Mouse (Mus musculus): ENCODE measurements at regions not wholly inside any gene's neighbourhood (a gene's known extent, or its start where the extent isn't known, plus 50 kb on each side); places are given as distances from the start of the nearest gene placed in this dataset.

GRCm38 (mm10) chr13:71874986-71875385, 88.5 kb downstream of the Irx1 start:
- no peak for DNase-seq

GRCm38 (mm10) chr13:71868763-71869162, 94.8 kb downstream of the Irx1 start:
- no peak for DNase-seq

- no peak for DNase-seq
Measured at GRCm38 (mm10) chr13:71853426-71854025, 110.0 kb downstream of the Irx1 start.

- DNase-seq: no peak
Measured at GRCm38 (mm10) chr13:71804032-71804958, 159.2 kb downstream of the Irx1 start.

GRCm38 (mm10) chr13:71798288-71798687, 165.2 kb downstream of the Irx1 start:
- no peak for DNase-seq

- DNase-seq: no peak
Measured at GRCm38 (mm10) chr13:71784740-71785139, 178.8 kb downstream of the Irx1 start.

- no peak for DNase-seq
Measured at GRCm38 (mm10) chr13:71747003-71747965, 216.2 kb downstream of the Irx1 start.

- DNase-seq: no peak
Measured at GRCm38 (mm10) chr13:71746534-71746933, 217.0 kb downstream of the Irx1 start.

GRCm38 (mm10) chr13:71736821-71737345, 226.6 kb downstream of the Irx1 start:
- no peak for DNase-seq

GRCm38 (mm10) chr13:71734261-71734660, 229.3 kb downstream of the Irx1 start:
- no peak for DNase-seq

GRCm38 (mm10) chr13:71733360-71733759, 230.2 kb downstream of the Irx1 start:
- DNase-seq: no peak

- no peak for DNase-seq
Measured at GRCm38 (mm10) chr13:71732903-71733302, 230.6 kb downstream of the Irx1 start.

- no peak for DNase-seq
Measured at GRCm38 (mm10) chr13:71690069-71690817, 273.3 kb downstream of the Irx1 start.

- DNase-seq: no peak
Measured at GRCm38 (mm10) chr13:71689187-71689586, 274.3 kb downstream of the Irx1 start.

- DNase-seq: no peak
Measured at GRCm38 (mm10) chr13:71676081-71676624, 287.4 kb downstream of the Irx1 start.

- no peak for DNase-seq
Measured at GRCm38 (mm10) chr13:71669956-71670739, 293.4 kb downstream of the Irx1 start.

- no peak for DNase-seq
Measured at GRCm38 (mm10) chr13:71668256-71668655, 295.3 kb downstream of the Irx1 start.

- DNase-seq: no peak
Measured at GRCm38 (mm10) chr13:71665221-71665916, 298.2 kb downstream of the Irx1 start.

- DNase-seq: no peak
Measured at GRCm38 (mm10) chr13:71657898-71658297, 305.6 kb downstream of the Irx1 start.

GRCm38 (mm10) chr13:71653939-71654467, 309.5 kb downstream of the Irx1 start:
- DNase-seq: no peak

All from cerebellum, adult 8-10 months (tissue).